Mouse (Mus musculus) liver, adult 2 months (tissue): ENCODE measurements at regions not wholly inside any gene's neighbourhood (a gene's known extent, or its start where the extent isn't known, plus 50 kb on each side); places are given as distances from the start of the nearest gene placed in this dataset.

Experiments
- DNase-seq: peaks from one replicate; pipeline ENCODE4 v3.0.0-alpha.2; 2011; ENCODE audit warnings: low read depth, low spot score; ENCODE audit errors: extremely low read depth
- H3K27ac ChIP-seq: fragments of 200-500 bp; replicated peaks from 2 replicates; pipeline ENCODE4 v1.5.1; 2012; ENCODE audit warnings: low read depth, mild to moderate bottlenecking, control low read depth, inconsistent platforms, low read length; ENCODE audit not compliant: insufficient read depth
- H3K27me3 ChIP-seq: fragments of 200-500 bp; 2 replicates; pipeline ENCODE4 v1.6.1; 2012; ENCODE audit warnings: mild to moderate bottlenecking, moderate library complexity, low read length, inconsistent platforms; ENCODE audit not compliant: control insufficient read depth, insufficient read depth
- H3K36me3 ChIP-seq: fragments of 200-500 bp; 2 replicates; pipeline ENCODE4 v1.6.1; 2012; ENCODE audit warnings: low read length, inconsistent platforms; ENCODE audit not compliant: control insufficient read depth, insufficient read depth
- H3K4me1 ChIP-seq: fragments of 200-500 bp; 2 replicates; pipeline ENCODE4 v1.6.1; 2011; ENCODE audit warnings: low read length; ENCODE audit not compliant: control insufficient read depth, insufficient read depth
- H3K4me3 ChIP-seq: fragments of 200-500 bp; 2 replicates; pipeline ENCODE4 v1.5.1; 2011; ENCODE audit warnings: low read depth, mild to moderate bottlenecking, control low read depth, low read length, moderate library complexity; ENCODE audit not compliant: insufficient read depth
- H3K79me2 ChIP-seq: fragments of 200-500 bp; 2 replicates; pipeline ENCODE4 v1.6.1; 2012; ENCODE audit warnings: inconsistent platforms, mild to moderate bottlenecking, low read length, moderate library complexity; ENCODE audit not compliant: control insufficient read depth, insufficient read depth
- H3K9ac ChIP-seq: fragments of 200-500 bp; 2 replicates; pipeline ENCODE4 v1.6.1; 2012; ENCODE audit warnings: low read depth, mild to moderate bottlenecking, control low read depth, inconsistent platforms, low read length
- CTCF ChIP-seq: fragments of 200-500 bp; IDR thresholded peaks from 2 replicates; pipeline ENCODE4 v1.5.1; 2011; ENCODE audit warnings: low read depth, low read length, control low read depth
- POLR2A ChIP-seq: fragments of 200-500 bp; IDR thresholded peaks from 2 replicates; pipeline ENCODE4 v1.6.1; 2011; ENCODE audit warnings: low read length, control low read depth; ENCODE audit not compliant: insufficient read depth; ENCODE audit errors: extremely low read depth
- WGBS: fragments of 180-500 bp; shearing (Covaris S2); methylation state at CpG from one replicate; pipeline ENCODE4 v1.1.7; 2018; 5-methylcytosine and 5-hydroxymethylcytosine counted together

- H3K4me3 ChIP-seq: no peak overlapping the region
- no peaks in the 10 kb centered on the region for H3K79me2 ChIP-seq
- no peaks in the 10 kb centered on the region for H3K36me3 ChIP-seq
- no peak for DNase-seq
- TF ChIP-seq POLR2A: no peak
- peak; percentile 43 for TF ChIP-seq CTCF
- H3K27ac ChIP-seq: no peak overlapping the region
- WGBS: 19% methylated on average over 6 of the region's 6 CpGs
- no peaks in the 10 kb centered on the region for H3K4me1 ChIP-seq
- no peak overlapping the region for H3K9ac ChIP-seq
- no peaks in the 10 kb centered on the region for H3K27me3 ChIP-seq
Measured at GRCm38 (mm10) chr14:92764354-92764753, 1126.1 kb downstream of the Pcdh9 start.

- Histone ChIP-seq H3K79me2 (no peaks in the 10 kb centered on the region), H3K36me3 (no peaks in the 10 kb centered on the region), H3K27me3 (no peaks in the 10 kb centered on the region), H3K9ac (no peak overlapping the region), H3K4me1 (no peaks in the 10 kb centered on the region), H3K4me3 (no peak overlapping the region), H3K27ac (no peak overlapping the region)
- TF ChIP-seq POLR2A (no peak), CTCF (no peak)
- DNase-seq: no peak
- WGBS: 84% methylated on average over 9 of the region's 9 CpGs
Measured at GRCm38 (mm10) chr14:92754676-92755075, 1135.8 kb downstream of the Pcdh9 start.

- no peak for DNase-seq
- H3K27me3 ChIP-seq: no peaks in the 10 kb centered on the region
- no peak overlapping the region for H3K27ac ChIP-seq
- WGBS: 50% methylated on average over 2 of the region's 2 CpGs
- TF ChIP-seq CTCF: no peak
- TF ChIP-seq POLR2A: no peak
- no peaks in the 10 kb centered on the region for H3K4me1 ChIP-seq
- no peak overlapping the region for H3K9ac ChIP-seq
- H3K36me3 ChIP-seq: no peaks in the 10 kb centered on the region
- H3K4me3 ChIP-seq: no peak overlapping the region
- H3K79me2 ChIP-seq: no peaks in the 10 kb centered on the region
Measured at GRCm38 (mm10) chr14:92717666-92718065, 1172.8 kb downstream of the Pcdh9 start.

- Histone ChIP-seq H3K27ac (no peak overlapping the region), H3K9ac (no peak overlapping the region), H3K79me2 (no peaks in the 10 kb centered on the region), H3K4me1 (no peaks in the 10 kb centered on the region), H3K36me3 (no peaks in the 10 kb centered on the region), H3K4me3 (no peak overlapping the region), H3K27me3 (no peaks in the 10 kb centered on the region)
- no peak for DNase-seq
- 75% methylated on average over 1 of the region's 1 CpGs for WGBS
- TF ChIP-seq CTCF: no peak
- TF ChIP-seq POLR2A: no peak
Measured at GRCm38 (mm10) chr14:92688151-92688550, 1202.3 kb downstream of the Pcdh9 start.

DNA sequence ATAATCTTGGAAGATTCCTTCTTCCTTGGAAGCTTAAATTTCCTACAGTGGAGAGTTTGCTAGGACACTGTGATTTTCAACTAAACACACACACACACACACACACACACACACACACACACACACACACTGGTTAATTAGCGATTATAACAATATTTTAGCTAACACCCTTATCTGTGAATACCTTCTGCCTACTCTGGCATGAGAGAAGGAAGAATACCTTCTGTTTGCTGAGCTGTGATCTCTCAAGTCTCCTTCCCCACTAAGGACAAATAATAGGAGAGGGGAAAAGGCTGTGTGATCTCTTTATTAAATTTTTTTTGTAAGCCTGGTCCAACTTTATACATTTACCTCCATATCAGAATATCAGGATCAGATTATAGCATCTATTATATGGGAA, 1203.4 kb downstream of the Pcdh9 start:
- no peak for TF ChIP-seq CTCF
- TF ChIP-seq POLR2A: no peak
- Histone ChIP-seq H3K27ac (no peak overlapping the region), H3K36me3 (no peaks in the 10 kb centered on the region), H3K9ac (no peak overlapping the region), H3K79me2 (no peaks in the 10 kb centered on the region), H3K4me1 (no peaks in the 10 kb centered on the region), H3K27me3 (no peaks in the 10 kb centered on the region), H3K4me3 (no peak overlapping the region)
- DNase-seq: no peak
- WGBS: 38% methylated on average over 1 of the region's 1 CpGs

GRCm38 (mm10) chr14:92678845-92679499, 1211.5 kb downstream of the Pcdh9 start:
- no peak for DNase-seq
- Histone ChIP-seq H3K4me3 (no peak overlapping the region), H3K9ac (no peak overlapping the region), H3K4me1 (no peaks in the 10 kb centered on the region), H3K27me3 (no peaks in the 10 kb centered on the region), H3K27ac (no peak overlapping the region), H3K79me2 (no peaks in the 10 kb centered on the region), H3K36me3 (no peaks in the 10 kb centered on the region)
- 68% methylated on average over 4 of the region's 4 CpGs for WGBS
- TF ChIP-seq CTCF (no peak), POLR2A (no peak)
